Mouse (Mus musculus) urinary bladder, postnatal 25 days (tissue): ENCODE results near the gene Il27.

Experiments used
- DNase-seq: peaks from one replicate; pipeline ENCODE4 v3.0.0; 2022; ENCODE audit warnings: low spot score

Gene Il27

DNA sequence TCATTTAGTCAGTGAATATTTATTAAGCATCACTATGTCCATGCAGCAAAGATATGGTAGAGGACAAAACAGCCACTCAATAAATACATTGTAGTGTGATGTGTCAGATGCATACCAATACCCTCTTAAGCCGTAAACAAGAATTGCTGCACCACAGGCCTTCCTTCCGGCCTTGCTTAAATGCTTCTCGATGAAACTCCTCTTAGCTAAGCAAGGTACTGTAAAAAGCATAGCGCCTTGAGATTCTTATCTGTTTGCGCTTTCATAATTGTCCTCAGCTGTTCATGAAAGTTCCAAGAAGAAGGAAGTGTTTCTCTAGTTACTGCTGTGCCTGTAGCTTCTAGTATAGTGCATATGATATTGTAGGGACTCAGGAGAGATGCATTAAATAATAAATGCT lies 11.9 kb upstream of the Il27 start:
- no peak for DNase-seq

DNA sequence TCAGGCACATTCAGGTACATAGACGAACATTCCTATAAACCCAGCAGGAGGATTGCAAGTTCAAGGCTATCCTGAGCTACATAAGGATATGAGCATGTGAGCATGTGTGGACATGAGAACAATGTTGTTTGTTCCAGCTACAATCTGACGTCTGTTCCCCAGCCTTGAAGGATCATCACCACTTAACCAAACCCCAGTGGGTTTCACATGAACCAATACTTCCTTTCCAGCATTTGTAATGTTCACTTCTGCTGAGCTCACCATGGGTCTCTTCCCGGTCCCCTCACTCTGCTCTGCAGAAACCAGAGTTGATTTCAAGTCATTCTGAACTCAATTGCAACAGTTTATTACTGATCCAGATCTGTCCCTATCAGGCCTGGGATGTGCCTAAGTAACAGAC lies 7.9 kb upstream of the Il27 start:
- no peak for DNase-seq

DNA sequence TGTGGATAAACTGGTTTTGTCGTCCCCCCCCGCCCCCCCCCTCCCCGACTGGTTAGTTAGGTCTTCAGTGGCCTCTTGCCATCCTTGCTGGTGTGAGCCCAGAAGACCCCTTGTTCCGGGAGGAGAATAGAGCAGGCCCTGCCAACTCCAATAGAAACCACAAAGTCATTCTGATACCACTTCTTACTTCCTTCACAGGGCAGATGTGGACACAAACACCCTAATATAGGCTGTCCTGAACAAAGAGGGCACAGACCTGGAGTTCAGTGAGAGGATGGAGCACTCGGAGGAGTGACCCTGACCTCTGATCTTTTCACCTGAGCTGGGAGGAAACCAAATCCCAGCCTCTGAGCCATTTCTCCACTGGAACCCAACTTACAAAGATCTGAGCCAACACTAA lies 7.2 kb upstream of the Il27 start:
- DNase-seq, result no peak

DNA sequence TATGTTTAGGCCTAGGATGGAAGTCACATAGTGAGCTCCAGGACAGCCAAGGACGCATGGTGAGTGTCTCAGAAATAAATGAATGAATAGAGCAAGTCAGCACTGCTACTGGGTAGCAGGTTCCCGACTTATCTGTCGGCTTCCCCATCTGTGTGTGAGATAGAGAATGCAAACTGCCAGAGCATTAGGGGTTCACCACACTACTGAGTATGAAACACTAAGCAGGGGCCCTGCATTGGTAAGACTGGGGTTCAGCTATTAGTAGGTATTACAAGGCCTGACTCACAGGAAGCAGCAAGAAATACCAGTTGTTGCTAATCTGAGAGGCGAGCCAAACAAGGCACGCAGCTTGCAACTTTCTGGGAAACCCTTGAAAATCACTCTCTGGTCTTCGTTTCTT lies 4.2 kb upstream of the Il27 start:
- no peak for DNase-seq

DNA sequence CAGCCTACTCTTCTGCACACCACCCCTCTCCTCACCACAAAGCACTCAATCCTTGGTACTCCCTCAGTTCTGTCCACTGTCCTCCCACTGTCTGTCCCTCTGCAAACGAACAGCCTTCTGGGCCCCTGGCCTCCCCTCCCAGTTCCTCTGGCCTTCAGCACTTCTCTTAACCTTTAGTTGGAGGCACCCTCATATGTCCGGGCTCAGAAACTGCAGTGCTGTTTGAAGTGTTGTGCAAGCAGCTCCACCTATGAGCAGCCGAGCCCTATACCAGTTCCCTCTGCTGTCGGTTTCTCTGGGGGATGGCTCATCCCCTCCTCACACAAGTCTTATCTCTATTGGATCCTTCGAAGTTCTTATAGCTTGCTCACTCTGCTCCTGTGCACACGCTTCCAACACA lies 1.7 kb upstream of the Il27 start:
- no peak for DNase-seq

DNA sequence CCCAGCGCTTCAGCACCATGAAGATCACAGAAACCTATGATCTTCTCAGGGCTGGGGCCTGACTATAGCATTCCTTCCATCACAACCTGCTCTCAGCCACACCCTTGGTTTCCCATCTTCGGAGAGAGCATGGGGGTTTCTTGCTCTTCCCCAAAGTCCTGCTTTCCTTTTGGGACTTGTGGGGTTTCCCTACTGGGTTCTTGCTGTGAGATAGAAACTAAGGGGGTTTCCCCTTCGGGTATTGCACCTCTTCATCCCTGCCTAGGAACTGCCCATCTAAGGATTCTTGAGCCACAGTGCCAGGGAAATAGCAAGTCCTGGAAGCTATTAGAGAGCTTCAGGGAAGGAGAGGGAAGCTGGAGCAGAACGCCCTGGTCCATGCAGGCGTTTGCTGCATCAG lies 1.1 kb upstream of the Il27 start:
- DNase-seq, result no peak

DNA sequence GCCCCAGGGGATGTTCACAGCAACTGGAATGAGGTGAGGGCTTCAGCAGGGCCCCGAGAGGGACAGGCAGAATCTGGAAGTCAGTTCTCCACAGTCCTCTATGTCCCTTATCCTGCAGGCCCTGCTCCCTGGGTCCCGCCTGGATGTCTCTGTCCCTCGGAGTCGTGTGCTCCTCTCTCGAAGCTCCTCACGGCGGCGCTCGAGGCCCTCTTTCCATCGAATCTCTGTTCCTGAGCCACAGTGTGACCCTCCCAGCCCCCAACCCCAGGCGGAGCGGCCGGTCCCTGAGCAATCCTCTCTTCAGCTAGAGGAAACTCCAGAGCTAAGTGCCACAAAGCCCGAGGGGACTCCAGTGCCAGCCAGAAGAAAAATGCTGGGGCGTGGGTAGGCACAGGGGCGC lies 7.0 kb downstream of the Il27 start:
- DNase-seq, result peak; percentile 49

DNA sequence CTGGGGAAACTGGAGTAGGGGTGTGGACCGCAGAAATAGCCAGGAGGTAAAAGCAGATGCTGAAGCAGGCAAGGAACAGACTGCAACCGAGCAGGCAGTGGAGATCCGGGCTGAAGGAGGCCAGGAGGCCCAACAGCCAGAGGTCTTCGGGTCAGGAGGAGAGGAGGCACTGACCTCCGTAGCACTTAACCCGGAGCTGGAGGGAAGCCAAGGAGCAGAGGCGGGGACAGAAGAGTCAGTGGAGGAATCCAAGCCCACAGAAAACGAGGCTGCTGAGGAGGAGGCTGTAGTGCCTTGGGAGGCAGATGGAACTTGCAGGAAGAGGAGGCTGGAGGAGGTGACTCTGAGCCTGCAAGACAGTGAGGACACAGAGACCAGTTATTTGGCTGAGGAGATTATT lies 7.9 kb downstream of the Il27 start:
- DNase-seq, result no peak

DNA sequence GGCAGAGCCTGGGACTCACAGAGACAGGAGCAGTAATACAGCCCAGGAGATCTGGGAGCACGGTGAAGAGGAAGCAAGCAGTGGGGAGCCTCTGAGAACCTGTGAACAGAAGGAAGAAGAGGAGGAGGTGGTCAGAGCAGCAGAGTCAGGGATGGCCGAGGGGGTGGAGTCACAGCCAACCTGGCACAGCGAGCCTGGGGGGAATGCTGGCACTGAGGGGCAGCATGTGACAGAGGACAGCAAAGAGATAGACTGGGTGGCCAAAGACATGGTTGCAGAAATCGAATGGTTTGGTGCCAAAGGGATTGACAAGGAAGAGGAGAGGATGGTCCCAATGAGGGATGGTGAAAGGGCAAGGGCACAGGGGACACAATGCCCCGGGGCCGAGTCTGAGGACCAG lies 9.0 kb downstream of the Il27 start, which contains the start of gene Cln3:
TSS of gene Cln3 (minus strand) at position 101 of the 400 bp plus-strand sequence.
- DNase-seq, result no peak

DNA sequence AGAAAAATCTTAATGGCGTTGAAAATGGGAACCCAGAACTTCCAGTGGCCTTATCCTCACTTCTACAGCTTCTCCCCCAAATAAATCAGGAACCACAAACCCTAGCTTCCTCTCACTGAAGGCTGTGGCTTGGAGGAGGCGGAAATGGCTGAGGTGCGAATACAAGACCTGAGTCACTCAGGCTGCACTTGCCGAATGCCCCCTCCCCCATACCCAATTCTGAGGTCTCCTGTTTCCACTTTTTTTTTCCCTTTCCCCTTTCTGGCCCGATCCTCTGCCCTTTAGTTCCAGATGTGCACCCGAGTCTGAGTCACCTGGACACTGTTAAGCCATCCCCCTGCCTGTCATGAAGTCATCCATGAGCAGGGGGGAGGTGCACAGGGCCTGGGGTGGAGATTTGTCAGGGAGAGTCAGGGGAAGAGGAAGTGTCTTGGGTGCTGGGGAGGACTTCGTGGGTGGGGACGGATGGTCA lies 10.2 kb downstream of the Il27 start, which contains the start of gene Apobr:
TSS of gene Apobr (plus strand) at position 437 of the 472 bp plus-strand sequence.
- no peak for DNase-seq

DNA sequence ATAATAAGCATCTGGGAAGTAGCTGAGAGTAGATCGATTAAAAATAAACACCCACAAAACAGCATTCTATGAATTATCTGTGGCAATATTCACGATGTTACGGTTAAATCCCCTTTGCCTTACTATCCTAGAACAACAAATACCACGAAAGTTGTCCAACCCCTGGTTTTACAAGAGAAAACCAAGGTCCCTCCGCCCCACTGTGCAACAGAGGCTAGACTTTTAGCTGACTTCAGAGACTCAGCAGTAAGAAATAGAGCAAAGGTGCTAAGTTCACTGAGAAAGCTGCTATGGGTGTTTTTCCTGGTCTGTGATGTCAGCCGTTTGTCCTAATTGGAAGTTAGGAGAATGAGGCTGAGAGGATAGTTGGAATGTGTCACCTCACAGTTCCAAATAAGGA lies 11.0 kb downstream of the Il27 start:
- no peak for DNase-seq

DNA sequence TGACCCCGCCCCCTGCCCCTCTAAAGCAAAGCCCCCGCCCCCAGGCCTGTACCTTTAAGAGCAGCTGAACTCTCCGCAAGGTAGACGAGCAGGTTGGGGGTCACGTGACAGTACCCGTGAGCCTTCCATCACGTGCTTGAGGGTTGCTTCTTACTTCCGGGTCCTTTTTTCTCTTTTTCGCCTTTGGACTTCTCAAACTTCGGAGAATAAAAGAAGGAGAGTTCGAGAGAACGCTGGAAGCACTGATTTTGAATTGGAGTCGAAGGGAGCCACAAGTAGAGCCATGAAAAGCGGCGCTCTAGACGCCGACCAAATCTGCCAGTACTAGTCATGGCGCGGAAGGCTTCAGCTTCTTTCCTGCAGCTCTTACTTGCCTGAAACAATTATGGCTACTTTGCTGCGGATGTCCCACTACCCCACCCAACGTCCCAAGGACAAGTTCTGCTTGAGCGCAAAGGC lies 11.5 kb downstream of the Il27 start:
- peak; percentile 79 for DNase-seq

DNA sequence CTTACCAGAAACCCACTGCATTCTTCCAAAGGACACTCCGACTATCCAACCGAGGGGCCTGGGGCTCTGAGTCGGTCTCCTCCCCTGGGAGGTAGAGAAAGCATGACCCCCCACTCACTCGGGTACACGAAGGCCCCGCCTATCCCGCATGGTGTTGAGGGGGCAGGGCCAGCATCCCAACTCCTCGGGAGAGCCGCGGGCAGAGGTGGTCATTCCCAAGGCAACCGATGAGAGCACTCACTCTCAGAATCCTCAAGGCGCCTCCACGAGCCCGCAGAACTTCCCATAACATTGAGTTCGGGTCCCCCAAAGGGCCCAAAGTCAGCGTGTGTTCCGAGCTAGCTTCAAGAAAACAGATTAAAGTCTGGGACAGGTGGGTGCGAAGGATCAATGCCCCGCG lies 12.0 kb downstream of the Il27 start:
- no peak for DNase-seq

DNA sequence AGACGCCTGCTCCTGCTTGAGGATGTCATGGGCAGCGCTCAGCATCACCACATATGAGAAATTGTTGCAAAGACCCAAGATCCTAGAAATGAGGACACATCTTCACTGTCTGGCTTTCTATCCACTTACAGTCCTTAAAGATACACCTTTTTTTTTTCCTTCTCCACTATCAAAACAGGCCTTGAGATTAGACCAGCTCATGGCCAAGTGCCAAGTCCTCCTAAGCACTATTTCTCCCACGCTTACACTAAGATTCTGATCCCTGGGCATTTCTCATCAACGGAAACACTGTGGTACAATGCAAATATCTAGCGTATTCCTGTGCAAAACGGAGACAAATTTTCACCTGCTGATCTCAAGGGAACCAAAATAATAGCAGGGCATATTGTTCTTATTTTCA lies 13.1 kb downstream of the Il27 start:
- DNase-seq, result no peak

DNA sequence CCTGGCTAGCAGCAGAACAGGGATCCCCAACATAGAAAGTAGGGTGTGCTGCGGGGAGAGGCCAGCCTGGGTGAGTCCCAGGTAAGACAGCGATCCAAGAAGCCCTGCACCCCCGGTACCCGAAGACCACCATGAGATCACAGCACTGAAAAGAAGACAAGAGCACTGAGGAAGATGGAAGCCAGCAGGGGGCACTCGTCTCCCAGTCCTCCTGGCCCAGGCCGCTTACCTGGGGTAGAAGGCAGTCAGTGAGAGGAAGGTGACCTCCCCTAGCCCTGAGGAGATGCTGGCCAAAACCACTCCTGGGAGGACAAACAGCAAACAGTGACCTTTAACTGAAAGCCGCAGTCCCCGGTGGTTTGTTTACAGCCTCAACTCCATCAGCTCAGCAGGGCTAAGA lies 15.6 kb downstream of the Il27 start:
- peak; percentile 54 for DNase-seq

DNA sequence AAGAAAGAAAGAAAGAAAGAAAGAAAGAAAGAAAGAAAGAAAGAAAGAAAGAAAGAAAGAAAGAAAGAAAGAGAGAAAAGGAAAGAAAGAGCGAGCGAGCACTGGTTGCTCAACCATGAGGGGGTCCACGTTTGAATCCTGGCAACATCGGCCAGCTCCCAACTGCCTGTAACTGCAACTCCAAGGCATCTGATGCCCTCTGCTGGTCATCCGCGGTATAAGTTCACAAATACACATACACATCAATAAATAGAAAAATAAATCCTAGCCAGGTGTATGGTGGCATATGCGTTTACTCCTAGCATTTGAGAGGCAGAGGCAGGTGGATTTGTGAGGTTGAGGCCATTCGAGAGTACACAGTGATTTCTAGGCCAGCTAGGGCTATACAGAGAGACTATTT lies 17.8 kb downstream of the Il27 start:
- no peak for DNase-seq

DNA sequence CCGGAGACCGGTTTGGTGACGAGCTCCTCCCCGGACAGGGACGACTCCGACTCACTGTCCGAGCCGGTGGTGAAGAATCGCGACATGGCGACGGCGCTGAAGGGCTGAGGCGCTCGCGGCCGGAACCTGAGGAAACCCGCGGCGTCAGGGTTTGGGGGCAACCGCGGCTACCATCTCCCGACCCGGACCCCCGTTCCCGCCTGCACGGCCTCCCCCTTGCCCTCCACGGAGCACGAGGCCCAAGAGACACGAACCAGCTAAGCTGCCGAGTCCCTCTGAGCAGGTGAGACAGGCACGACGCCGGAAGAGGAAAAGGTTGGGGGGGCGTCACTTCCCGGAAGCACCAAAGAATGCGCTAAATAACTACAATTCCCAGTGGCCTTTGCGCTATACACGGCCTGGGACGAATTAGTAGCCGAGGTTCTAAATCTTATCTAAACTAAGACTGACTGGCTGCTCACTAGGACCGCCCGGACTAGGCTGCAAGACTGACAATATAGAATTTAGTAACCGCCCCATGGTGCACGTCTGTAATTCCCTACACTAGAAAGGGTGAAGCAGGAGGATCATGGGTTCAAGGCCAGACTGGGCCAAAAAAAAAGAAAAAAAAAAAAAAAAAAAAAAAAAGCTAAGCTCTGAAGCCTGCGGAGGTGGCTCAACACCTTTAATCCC lies 28.5 kb downstream of the Il27 start, which contains the start of gene Eif3c:
TSS of gene Eif3c (minus strand) at position 318 of the 672 bp plus-strand sequence.
- peak; percentile 70 for DNase-seq

DNA sequence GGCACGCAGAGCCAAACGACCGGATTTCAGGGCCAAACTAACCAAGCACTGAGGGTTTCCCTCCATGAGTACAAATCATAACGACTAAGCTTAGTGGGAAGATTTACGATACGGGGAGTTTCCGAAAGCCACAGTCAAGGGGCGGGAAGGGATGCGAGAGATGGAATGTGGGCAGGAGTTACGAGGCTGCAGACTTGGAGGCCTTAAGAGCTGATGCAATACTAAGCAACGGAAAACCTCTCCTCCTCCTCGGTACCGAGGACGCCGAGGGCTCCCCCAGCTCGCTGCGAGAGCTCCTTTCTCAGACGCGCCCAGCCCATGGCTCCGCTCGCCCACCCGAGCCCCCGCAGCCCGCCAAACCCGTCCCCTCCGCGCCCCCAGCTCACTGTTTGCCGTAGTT lies 29.0 kb downstream of the Il27 start:
- no peak for DNase-seq

DNA sequence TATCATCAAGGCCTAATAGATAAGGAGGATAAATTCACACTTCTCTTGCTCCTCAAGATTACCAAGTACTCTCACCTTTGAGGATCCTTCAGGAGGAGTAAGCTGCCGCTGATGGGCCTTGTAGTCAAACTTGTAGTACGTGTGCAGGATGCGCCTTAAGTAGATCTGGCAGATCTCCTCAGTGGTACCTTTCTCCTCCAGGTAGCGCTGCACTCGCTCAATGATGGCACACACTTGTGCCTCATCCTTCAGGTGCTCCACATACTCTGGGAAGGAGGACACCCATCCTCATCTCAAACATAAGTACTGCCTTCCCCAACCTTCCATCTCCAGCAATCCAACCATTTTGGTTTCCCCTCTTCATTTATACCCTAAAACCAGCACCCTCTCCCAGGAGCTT lies 38.1 kb downstream of the Il27 start:
- DNase-seq, result no peak

DNA sequence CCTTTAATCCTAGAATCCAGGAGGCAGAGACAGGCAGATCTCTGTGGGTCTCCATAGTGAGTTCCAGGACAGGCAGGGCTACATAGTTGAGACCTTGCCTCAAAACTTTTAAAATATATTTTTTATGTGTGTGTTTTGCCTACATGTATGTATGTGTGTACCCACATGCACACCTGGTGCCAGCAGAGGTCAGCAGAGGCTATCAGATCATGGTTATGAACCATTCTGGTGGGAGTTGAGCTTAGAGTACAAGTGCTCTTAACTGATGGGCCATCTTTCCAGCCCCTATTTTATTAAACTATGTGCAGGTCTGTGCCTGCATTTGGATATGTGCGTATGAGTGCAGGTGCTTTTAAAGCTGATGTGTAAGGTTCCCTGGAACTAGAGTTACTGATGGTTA lies 39.9 kb downstream of the Il27 start:
- DNase-seq, result no peak

DNA sequence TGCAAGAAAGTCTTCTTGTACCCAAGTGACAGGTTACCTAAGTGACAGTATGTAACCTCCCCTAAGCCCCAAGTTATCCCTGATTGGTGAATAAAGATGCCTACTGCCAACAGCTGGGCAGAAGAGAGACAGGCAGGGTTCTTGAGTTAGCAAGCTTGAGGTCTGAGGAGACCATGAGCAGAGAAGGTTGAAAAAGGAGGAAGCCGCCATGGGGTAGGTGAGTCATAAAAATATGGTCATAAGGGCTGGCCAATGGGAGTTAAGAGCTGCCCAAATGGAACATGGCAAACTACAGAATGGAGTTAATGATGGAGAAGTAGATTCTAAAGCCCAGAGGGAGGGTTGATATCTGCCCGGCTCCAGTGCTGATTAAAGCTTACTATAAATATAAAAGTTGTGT lies 49.1 kb downstream of the Il27 start:
- no peak for DNase-seq

DNA sequence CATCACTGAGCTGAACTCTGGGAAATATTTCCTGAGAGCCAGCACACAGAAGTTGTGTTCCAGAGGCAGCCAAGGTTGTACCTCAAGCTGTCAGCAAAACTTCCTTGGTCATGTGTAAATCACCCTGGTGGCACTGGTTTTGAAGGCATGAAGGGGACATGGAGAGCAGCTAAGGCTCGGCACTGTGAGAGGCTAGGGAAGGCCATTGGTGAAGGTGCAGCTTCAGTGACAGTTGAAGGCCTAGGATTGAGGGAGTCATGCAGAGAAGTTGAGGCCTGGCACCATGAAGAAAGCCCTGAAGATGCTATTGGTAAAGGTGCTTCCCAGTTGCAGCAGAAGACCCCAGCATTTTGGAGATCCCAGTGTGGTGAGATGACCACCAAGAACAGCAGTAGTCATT lies 53.1 kb downstream of the Il27 start:
- no peak for DNase-seq
